Mouse (Mus musculus): ENCODE measurements around the gene Itga2b. TPM values are rescaled to one million over a fixed set of nuclear protein-coding genes. Genes with fewer than 3 reads are reported as not detected.
A peak's percentile ranks its signal among the peaks of the same experiment; 100 is the strongest.

The Itga2b gene
- total RNA-seq, 4 experiments from 2014 or later: 3.4 to 7.2 (median 4.4) TPM

- DNase-seq (ENCODE audit: low spot score): no peak
These were observed 14.1 kb downstream of the Itga2b start for GRCm38 (mm10) chr11:102455740-102456396.

- DNase-seq (ENCODE audit: low spot score): no peak
These were observed 16.8 kb downstream of the Itga2b start for GRCm38 (mm10) chr11:102453131-102453530.

- DNase-seq (ENCODE audit: low spot score): no peak
These were observed 20.6 kb downstream of the Itga2b start for GRCm38 (mm10) chr11:102449043-102450008.

GRCm38 (mm10) chr11:102448327-102448726 lies 21.6 kb downstream of the Itga2b start:
- DNase-seq (ENCODE audit: low spot score): no peak

GRCm38 (mm10) chr11:102447497-102447896 lies 22.4 kb downstream of the Itga2b start, which contains the start of gene Fam171a2:
Fam171a2 (minus strand) TSS chr11:102447682.
- DNase-seq (ENCODE audit: low spot score): peak; percentile 58

GRCm38 (mm10) chr11:102446581-102447461 lies 23.1 kb downstream of the Itga2b start:
- no peak for DNase-seq (ENCODE audit: low spot score)

- DNase-seq (ENCODE audit: low spot score): no peak
These were observed 24.0 kb downstream of the Itga2b start for GRCm38 (mm10) chr11:102445891-102446361.

- DNase-seq (ENCODE audit: low spot score): no peak
These were observed 24.5 kb downstream of the Itga2b start for GRCm38 (mm10) chr11:102445264-102445890.

GRCm38 (mm10) chr11:102444781-102445180 lies 25.1 kb downstream of the Itga2b start:
- no peak for DNase-seq (ENCODE audit: low spot score)

- no peak for DNase-seq (ENCODE audit: low spot score)
These were observed 25.6 kb downstream of the Itga2b start for GRCm38 (mm10) chr11:102444321-102444720.

- no peak for DNase-seq (ENCODE audit: low spot score)
These were observed 26.2 kb downstream of the Itga2b start for GRCm38 (mm10) chr11:102443740-102444139.

- DNase-seq (ENCODE audit: low spot score): no peak
These were observed 27.8 kb downstream of the Itga2b start for GRCm38 (mm10) chr11:102442089-102442488.

- DNase-seq (ENCODE audit: low spot score): no peak
These were observed 28.5 kb downstream of the Itga2b start for GRCm38 (mm10) chr11:102441434-102441833.

GRCm38 (mm10) chr11:102440255-102440654 lies 29.7 kb downstream of the Itga2b start:
- no peak for DNase-seq (ENCODE audit: low spot score)

- DNase-seq (ENCODE audit: low spot score): no peak
These were observed 30.5 kb downstream of the Itga2b start for GRCm38 (mm10) chr11:102439093-102440082.

GRCm38 (mm10) chr11:102438212-102439092 lies 31.5 kb downstream of the Itga2b start:
- DNase-seq (ENCODE audit: low spot score): no peak

GRCm38 (mm10) chr11:102437120-102438061 lies 32.5 kb downstream of the Itga2b start:
- no peak for DNase-seq (ENCODE audit: low spot score)

GRCm38 (mm10) chr11:102436471-102436790 lies 33.5 kb downstream of the Itga2b start:
- DNase-seq (ENCODE audit: low spot score): no peak
